Mouse (Mus musculus): ENCODE results near the gene Rab4b.

Rab4b gene

DNA sequence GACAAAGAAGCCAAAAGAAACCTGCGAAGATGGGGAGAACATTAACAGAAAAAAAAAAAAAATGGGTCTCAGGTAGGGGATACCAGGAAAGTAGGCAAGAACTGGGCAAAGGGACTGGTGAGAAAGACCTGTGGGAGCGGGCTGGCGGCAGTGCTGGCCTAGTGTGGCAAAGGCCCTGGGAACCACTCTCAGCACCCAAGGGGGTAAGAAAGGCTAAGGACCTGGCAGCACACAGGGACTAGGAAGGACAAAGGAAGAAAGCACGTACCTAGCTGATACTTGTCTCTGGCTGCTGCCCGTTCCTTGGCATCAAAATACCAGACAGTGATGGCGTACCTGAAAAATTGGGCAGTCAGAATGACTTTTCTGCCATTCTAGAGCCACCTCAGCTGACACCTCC is 19.4 kb downstream of the Rab4b start:
- DNase-seq, result peak; percentile 92

DNA sequence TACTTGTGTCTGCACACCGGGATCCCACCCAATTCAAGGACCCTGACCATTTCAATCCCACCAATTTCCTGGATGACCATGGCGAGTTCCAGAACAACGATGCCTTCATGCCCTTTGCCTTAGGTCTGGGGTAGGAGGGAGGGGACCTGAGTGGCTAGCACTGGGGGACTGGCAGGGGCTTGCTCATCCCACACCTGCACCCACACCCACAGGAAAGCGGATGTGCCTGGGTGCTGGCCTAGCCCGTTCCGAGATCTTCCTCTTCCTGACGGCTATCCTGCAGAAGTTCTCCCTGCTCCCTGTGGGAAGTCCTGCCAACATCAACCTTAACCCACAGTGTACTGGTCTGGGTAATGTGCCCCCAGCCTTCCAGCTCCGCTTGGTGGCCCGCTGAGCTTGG is 20.5 kb downstream of the Rab4b start:
- DNase-seq, result peak; percentile 91

DNA sequence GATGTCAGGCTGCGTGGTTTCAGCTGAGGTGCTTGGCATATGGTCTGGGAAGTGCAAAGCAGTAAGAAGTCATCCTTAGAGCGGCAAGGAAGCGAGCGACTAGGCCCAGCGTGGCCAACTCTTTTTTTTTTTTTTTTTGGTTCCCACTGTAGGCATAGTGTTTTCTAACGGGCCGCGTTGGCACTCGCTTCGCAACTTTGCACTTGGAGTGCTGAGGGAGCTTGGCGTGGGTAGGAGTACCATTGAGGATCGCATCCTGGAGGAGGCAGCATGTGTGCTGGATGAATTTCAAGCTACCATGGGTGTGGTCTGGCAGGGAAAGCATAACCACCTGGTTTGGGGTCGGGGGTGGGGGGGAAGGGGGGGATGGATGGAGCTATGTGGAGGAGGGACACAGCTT is 22.7 kb downstream of the Rab4b start:
- DNase-seq, result peak; percentile 91

DNA sequence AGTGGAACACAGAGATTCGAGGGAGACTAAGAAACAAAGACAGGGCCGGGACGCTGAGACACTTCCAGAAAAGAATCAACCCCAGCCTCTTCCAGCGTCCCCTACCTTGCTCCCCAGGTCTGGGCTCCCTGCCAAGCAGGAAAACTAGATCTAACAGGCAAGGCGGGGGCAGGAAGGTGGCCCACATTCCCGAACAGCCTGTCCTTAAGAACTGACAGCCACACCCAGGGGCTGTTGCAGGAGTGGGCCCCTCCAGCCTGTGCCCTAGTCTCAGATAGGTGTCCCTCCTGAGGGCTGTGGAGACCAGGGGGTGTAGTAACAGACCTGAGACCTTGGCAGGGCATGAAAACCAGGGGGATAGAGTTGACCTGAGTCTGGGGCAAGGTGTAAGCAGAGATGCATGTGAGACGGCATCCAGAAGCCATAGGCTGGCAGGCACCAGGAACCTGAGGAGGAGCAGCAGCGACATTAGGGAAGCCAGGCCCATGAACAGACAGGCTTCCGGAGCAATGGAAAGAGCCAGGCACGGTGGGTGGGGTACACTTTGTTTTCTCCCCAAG is 25.4 kb downstream of the Rab4b start, which contains the start of gene Cyp2t4:
Gene Cyp2t4 (plus strand): TSS at position 510 of the 560 bp plus-strand sequence.
- peak; percentile 97 for DNase-seq

DNA sequence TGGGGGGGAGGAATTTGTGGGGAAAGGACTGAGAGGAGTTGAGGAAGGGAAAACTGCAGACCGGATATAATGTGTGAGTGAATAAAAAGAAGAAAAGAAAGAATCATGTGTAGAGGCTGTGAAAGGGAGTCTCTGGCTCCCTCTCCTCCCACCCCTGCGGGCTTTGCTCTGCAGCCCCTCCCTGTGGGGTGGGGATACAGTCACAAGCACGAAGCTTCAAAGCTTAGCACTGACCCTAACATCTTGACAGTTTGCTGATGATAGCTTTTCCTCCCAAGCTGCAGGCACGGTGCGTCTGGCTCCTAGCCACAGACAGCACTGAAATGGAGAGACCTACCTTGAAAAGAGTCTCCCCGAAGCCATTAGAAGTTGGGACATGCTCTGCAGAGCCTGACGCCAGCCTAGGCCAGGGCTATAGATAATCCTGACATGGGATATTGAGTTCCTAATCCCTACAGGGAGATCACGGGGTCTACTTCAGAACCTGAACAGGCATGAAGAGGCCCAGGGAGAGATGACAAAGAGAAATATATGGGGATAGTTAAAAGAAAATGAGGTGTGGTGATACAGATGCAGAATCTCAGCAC is 42.2 kb downstream of the Rab4b start:
- peak; percentile 68 for DNase-seq

DNA sequence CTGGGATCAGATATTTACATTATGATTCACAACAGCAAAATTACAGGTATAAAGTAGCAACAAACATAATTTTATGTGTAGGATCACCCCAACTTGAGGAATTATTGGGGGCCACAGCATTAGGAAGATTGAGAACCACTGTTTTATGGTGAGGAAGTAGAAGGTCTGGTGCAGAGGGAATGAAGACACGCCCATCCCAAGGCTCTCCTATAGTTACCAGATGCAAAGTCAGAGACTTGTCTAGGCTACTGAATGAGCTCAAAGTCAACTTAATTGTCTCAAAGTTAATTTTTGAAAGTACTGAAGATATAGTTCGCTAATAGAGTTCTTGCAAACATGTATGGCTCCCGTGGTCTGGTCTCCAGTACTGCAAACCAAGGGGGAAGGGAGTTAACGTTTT is 44.9 kb downstream of the Rab4b start:
- DNase-seq, result no peak

DNA sequence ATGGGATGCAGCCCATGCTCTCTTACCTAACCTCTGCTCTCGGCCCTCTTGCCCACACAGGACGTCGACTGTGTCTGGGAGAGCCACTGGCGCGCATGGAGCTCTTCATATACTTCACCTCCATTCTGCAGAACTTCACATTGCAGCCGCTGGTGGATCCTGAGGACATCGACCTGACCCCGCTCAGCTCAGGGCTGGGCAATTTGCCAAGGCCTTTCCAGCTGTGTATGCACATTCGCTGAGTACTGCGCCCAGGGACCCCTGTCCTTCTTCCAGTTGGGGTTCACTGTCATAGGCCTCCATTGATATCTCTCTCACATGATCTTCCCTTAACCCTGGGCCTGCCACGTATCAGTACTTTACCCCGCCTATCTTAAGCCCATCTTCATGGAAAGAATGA is 45.5 kb downstream of the Rab4b start:
- peak; percentile 87 for DNase-seq

DNA sequence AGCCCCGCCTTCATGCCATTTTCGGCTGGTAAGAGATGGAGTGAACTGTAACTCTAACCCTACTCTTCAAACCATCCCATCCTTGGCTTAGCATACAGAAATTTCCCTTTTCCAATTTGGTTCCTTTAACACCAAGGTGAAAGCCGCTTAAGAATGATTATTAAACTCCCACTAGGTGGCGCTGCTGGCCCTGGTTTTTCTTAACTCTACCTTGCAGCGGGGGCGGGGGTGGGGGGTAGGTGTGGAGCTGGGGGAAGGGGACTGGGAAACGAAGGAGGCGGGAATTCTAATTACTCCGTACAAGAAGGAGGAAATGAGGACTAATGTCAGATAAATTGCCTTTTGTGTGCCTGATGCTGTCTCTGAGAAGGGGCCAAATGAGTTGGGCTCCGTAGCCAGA is 46.1 kb downstream of the Rab4b start:
- DNase-seq, result peak; percentile 90

DNA sequence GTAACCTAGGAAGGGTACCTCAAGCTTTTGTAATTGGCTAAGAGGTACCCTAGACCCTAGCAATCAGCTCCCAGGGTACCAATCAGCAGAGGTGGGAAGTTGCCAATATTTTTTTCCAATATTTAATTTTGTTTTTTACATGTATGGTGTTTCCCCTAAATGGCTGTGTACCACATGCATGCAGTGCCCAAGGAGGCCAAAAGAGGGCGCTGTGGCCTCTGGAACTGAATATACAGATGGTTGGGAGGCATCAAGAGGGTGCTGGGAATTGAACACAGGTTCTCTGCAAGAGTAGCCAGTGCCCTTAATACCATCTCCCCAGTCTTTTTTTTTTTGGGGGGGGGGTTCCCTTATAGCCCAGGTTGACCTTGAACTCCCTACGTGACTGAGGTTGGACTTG is 47.3 kb downstream of the Rab4b start:
- peak; percentile 71 for DNase-seq

DNA sequence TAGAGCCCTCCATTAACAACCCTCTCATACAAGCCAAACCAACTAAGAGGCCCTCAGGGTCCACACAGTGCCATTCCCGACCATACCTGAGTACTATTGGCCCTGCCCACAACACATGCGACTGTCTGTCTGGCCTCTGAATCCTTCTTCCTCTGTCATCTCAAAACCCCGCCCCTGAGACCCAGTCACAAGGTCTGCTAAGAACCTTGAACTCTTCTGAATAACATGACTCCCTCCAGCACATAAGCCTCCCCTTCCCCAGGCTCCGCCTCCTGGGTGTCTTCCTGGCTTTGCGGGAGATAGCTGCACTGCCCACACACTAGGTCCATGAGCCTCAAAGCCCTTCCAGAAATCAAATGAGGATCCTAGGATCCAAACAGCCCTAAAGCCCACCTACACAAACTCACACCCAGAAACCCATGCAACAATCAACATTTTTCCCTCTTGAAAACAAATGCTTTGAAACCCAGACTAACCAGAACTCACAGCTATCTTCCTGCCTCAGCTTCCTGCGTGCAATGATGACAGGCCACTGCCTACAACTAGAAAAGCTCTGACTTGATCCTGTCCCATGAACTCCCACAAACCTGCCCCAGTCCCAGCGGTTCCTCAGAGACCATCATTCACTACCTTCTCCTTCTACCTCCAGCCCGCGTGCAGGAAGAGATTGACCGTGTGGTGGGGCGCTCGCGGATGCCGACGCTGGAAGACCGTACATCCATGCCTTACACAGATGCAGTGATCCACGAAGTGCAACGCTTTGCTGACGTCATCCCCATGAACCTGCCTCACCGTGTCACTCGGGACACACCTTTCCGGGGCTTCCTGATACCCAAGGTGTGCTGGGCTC is 48.0 kb downstream of the Rab4b start:
- DNase-seq, result peak; percentile 86

DNA sequence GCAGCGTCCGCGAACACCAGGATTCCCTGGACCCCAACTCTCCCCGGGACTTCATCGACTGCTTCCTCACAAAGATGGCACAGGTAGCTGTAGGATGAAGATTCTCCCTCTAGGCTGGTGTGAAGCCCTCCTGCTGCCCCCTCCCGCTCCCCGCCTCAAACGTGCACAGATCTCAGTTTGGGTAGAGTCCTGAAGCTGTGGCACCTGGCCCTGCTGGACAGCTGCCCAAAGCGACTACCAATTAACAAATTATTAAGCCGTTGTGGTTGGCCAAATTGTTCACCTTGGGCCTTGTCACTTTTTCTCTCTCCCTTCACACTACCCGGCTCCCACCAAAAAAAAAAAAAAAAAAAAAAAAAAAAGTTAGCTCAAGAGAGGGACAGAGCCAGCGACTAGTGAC is 48.9 kb downstream of the Rab4b start:
- peak; percentile 85 for DNase-seq

DNA sequence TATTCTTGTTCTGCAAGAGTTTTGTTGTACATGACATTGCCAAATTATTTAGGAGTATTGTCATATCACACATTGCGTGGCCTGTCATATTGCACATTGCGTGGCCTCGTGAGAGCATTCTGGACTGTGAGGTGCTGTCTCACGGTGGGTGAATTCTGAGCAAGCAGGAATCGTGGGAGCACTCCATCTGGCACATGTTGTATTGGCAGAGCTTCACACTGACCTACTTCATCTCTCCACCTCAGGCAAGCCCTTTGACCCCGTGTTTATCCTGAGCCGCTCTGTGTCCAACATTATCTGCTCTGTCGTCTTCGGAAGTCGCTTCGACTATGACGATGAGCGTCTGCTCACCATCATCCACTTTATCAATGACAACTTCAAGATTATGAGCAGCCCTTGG is 49.8 kb downstream of the Rab4b start:
- DNase-seq, result peak; percentile 74

DNA sequence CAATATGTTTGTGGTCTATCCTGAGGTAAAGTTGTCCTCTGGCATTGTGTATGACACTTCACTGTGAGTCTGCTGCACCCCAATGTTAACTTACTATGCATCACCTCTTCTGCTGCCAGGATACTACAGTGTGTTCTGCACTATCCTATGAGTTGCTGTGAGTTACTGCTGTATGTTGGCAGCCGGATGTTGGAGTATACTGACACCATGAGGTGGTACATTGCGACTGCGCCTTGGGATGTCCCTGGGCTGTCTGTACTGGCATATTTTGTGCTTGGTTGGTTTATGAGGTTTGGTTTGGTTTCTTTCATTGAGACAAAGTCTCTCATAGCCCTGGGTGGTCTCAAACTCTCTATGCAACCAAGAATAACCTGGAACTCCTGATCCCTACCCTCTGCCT is 50.5 kb downstream of the Rab4b start:
- peak; percentile 88 for DNase-seq

DNA sequence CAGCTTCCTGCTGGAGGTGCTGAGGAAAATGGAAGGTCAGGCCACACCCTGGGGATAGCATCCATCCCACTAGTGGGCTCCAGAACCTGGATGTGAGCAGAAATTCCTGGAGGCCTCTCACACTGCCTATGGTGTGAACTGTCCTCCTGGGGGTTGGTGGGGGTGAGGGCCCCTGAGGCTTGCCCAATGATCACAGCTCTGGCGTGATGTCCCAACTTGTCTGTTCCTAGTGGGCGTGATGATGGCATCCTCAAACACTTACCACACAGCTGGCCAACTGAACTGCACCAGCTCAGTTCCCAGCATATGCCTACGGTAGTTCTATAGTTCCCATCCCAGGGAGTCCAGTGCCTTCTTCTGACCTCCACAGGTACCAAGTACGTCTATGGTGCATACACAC is 53.7 kb downstream of the Rab4b start:
- DNase-seq, result no peak

DNA sequence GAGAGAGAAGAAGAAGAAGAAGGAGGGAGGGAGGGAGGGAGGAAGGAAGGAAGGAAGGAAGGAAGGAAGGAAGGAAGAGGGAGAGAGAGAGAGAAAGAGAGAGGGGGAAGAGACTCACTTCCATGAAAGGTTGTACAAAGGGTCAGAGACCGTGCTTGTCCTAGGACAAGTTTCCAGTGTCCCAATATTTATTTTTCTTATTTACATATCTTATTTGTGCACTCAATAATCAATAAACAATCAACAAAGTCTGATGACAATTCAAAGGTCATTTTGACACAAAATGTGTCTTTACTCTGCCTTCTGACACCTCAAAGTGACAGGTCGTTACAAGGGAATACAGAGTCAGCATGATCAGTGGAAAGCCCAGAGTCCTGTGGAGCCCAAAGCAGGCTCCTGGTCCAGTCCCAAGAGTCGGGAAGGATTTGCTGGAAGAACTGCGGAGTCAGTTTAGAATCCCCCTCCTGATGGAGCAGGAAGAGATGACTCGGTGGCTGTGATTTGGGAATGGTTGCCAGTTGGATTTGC is 54.3 kb downstream of the Rab4b start:
- no peak for DNase-seq

DNA sequence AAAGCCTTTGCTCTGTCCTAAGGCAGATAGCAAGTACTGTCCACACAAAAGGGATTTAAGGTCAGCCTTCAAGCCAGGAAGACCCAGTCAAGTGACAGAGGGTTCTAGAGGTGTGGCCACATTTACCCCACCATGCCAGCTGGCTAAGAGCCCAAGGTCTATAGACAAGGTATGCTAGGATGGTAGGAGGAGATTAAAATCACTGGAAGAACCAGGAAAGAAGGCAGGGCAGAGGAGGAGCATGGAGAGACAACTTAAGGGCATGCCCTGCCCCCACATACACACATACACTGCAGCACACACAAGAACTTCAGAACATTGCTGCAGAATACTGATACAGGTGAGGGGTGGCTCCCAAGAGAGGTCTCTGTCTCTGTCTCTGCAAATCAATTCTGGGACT is 59.0 kb downstream of the Rab4b start, which contains the start of gene Cyp2f2:
Gene Cyp2f2 (plus strand): TSS at position 234 of the 400 bp plus-strand sequence.
- DNase-seq, result no peak

All from heart, adult 11 months (tissue).